Mouse (Mus musculus) embryonic fibroblast, embryonic 13.5 days (primary cell): ENCODE measurements at regions not wholly inside any gene's neighbourhood (a gene's known extent, or its start where the extent isn't known, plus 50 kb on each side); places are given as distances from the start of the nearest gene placed in this dataset.

ENCODE experiments used
- H3K27ac ChIP-seq: 2 replicates; pipeline ENCODE4 v1.5.1; 2012; ENCODE audit warnings: low read length, control low read depth, inconsistent platforms; ENCODE audit not compliant: insufficient read depth
- H3K4me1 ChIP-seq: 2 replicates; pipeline ENCODE4 v1.6.1; 2011; ENCODE audit warnings: low read length; ENCODE audit not compliant: control insufficient read depth, insufficient read depth
- H3K4me3 ChIP-seq: 2 replicates; pipeline ENCODE4 v1.5.1; 2011; ENCODE audit warnings: mild to moderate bottlenecking, control low read depth, low read length; ENCODE audit not compliant: insufficient read depth
- CTCF ChIP-seq: IDR thresholded peaks from 2 replicates; pipeline ENCODE4 v1.5.1; 2011; ENCODE audit warnings: mild to moderate bottlenecking, control low read depth, low read length, moderate library complexity, borderline replicate concordance; ENCODE audit not compliant: insufficient read depth
- POLR2A ChIP-seq: IDR thresholded peaks from 2 replicates; pipeline ENCODE4 v1.6.1; 2011; ENCODE audit warnings: low read depth, mild to moderate bottlenecking, control low read depth, low read length, moderate library complexity

DNA sequence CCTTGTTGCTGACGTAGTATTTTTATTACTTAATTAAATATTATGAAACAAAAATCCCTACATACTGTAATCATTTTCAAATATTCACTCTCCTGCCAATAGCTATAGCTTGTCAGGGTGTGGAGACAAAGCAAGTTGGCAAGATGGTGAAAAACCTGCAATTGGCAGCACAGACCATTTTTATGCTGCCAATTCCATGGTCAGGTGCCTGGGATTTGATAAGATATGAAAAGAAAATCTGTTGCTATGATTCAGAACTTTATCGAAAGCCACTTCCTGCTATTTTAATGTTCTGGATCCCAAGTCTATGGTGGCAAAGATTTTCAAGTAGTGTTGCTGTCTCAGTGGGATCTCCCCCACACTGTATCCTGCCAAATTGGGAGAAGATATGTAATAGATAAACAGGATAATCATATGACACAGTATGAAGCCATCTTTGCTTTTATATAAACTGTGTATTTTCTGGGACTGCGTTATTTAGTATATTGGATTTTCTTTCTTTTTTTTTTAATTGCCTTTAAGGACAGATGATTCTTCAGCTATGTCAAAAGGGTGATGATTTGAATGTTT lies 165.3 kb upstream of the Lrrc3b start:
- H3K4me3 ChIP-seq = no peak overlapping the region
- H3K27ac ChIP-seq = no peak overlapping the region
- TF ChIP-seq CTCF = no peak
- no peaks in the 10 kb centered on the region for H3K4me1 ChIP-seq

DNA sequence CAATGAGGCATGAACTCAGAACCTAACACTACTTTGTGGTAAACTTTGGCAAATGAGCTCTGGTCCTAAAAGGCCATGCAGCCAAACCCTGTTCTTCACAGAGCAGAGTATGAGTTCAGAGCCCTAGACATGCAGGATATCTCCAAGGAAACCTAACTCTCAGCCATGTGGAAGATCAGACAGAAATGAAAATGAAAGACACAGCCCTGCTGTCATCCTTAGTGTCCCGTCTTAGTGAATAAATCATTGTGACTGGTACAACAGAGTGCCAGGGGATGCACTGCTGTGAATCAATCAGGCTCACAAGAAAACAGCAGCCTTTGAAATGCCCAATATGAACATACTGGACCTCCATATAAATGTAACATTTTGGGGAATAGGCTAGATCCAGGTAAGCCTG lies 171.4 kb upstream of the Lrrc3b start:
- no peaks in the 10 kb centered on the region for H3K4me1 ChIP-seq
- H3K27ac ChIP-seq = no peak overlapping the region
- no peak for TF ChIP-seq POLR2A
- TF ChIP-seq CTCF = no peak
- no peak overlapping the region for H3K4me3 ChIP-seq

DNA sequence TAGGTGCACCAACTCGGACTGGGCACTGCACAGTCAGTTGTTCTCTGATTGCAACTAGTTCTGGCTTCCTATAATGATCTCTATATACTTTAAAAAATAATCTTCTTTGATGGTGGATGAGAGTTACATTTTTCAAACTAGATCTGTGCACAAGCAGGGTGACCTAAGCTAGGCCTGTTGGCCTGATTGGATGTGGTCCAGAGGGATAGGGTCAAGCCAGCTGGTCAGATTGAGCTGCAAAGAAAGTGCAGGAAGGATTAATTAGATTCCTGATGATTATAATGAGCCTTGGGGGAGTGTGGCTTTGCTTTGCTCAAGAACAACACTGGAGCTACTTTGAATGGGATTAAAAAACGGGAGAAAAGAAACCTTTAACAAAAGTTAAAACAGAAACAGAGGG lies 195.8 kb upstream of the Lrrc3b start:
- TF ChIP-seq CTCF (no peak), POLR2A (no peak)
- Histone ChIP-seq H3K4me3 (no peak overlapping the region), H3K4me1 (no peaks in the 10 kb centered on the region), H3K27ac (no peak overlapping the region)

DNA sequence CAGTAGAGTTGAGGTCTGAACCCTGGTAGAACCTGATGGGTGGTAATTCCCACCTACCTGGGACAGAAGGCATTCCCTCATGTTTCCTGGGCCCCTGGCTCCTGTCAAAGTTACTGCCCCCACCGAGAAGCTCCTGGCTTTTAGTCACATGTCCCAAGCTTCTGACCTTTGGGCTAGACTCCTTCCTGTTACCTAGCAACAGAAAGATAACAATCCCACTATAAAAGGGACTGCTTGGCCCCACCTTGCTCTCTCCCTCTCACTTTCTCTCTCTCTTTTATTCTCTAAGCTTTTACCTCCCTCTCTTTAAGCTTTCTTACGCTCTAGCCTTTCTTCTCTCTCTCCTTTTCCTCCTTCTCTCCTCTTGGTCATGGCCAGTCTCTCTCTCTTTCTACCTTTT lies 198.9 kb upstream of the Lrrc3b start:
- Histone ChIP-seq H3K27ac (no peak overlapping the region), H3K4me3 (no peak overlapping the region), H3K4me1 (no peaks in the 10 kb centered on the region)
- no peak for TF ChIP-seq CTCF
- no peak for TF ChIP-seq POLR2A

DNA sequence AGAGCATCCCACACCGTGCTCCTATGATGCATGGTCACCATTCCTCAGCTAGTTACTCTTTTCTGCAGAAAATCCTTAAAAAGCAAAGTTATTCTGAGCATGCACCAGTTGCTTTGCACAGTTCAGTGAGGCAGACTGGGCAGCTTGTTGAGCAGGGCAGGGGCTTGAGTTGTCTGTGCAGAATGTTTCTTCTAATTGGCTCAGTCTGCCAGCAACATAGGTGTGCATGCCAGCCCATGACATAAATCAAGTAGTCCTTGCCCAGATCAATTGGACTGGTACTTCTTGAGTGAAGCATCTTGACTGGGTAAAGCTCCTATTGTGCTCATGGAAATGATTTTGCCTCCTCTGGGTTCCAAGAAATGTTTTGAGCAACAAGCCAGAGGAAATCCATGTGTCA lies 200.1 kb upstream of the Lrrc3b start:
- Histone ChIP-seq H3K27ac (no peak overlapping the region), H3K4me3 (no peak overlapping the region), H3K4me1 (no peaks in the 10 kb centered on the region)
- TF ChIP-seq POLR2A (no peak), CTCF (no peak)

DNA sequence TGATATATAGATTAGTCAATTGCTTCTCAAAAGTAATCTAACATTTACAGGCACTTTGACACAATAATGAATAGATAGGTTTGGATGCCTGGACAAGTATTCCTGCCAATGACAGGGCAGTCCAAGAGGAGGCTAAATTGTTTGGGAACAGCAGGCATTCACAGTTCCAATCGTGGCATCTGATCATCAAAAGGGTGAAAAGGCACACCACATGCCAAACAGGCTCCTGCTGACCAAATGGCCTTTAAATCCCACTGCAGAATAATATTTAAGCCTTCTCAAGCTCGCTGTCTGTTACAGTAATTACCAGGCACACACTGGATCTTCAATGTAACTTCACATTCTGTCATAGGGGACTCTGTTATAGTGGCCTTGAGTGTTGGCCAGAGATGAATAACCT lies 222.1 kb upstream of the Lrrc3b start:
- H3K4me1 ChIP-seq = no peaks in the 10 kb centered on the region
- no peak overlapping the region for H3K4me3 ChIP-seq
- no peak overlapping the region for H3K27ac ChIP-seq
- TF ChIP-seq POLR2A (no peak), CTCF (no peak)

DNA sequence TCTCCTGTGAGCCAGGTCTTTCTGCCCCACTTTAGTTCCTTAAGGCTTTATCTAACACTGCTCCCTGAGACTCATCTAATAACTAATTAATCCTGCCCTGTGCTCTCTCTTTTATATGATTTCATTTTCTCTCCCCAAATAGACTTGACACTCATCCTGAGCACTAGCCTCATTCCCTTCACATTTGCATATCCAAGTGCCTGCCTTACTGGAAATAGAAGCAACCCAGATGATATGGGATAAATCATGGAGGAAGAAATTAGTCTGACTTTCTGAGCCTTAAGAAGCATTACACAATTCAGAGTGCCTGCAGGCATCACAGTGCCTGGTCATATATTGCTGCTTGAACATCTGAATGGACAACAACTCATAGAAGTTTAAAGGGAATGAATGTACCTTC lies 233.5 kb upstream of the Lrrc3b start:
- Histone ChIP-seq H3K4me3 (no peak overlapping the region), H3K4me1 (no peaks in the 10 kb centered on the region), H3K27ac (no peak overlapping the region)
- TF ChIP-seq CTCF (no peak), POLR2A (no peak)

DNA sequence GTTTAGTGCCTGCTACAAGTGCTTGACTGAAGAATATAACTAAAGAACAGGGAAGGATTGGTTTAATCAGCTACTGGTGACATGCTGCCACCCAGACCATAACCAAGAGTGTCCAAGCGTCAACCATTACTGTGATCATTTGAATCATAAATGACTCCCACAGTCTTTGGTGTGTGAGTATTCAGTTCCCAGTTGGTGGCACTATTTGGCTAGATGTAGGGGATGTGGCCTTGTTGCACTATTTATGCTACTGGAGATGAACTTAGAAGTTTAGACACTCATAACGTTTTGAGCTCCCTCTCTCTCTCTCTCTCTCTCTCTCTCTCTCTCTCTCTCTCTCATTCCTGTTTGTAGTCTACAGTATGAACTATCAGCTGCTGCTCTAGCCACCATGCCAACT lies 238.4 kb upstream of the Lrrc3b start:
- Histone ChIP-seq H3K27ac (no peak overlapping the region), H3K4me1 (no peaks in the 10 kb centered on the region), H3K4me3 (no peak overlapping the region)
- no peak for TF ChIP-seq CTCF
- TF ChIP-seq POLR2A = no peak

DNA sequence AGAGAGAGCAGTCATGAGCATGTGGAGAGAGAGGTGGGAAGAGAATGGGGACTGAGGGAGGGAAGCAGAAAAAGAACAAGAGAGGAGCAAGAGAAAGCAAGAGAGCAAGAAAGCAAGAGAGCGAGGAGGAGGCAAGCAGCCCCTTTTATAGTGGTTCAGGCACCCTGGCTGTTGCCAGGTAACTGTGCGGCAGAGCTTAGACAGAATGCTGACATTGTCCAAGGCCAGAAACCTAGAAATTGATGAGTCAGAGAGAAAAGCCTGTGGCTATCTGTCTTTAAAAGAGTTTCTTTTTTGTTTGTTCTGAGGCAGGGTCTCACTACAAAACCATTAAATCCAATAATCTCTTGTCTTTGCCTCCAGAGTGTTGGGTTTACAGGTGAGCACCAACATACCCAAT lies 240.7 kb upstream of the Lrrc3b start:
- Histone ChIP-seq H3K4me3 (no peak overlapping the region), H3K4me1 (no peaks in the 10 kb centered on the region), H3K27ac (no peak overlapping the region)
- TF ChIP-seq POLR2A = no peak

DNA sequence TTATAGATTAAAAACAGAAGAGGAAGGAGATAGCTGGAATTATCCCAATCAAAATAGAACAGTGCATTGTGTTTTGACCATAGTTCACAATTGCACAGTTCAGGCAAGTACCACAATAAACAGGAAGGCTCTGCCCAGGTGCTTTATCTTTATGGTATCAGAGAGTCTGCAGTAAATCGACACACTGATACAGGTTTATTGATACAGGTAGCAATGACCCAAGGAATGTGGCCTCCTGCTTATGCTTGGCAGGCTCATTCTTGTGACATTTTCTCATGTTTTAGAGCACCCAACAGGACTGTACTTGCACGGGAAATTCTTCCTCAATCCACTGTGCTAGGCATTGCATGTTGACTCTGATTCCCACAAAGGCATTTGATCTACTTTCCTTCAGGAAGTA lies 259.2 kb upstream of the Lrrc3b start:
- H3K4me3 ChIP-seq = no peak overlapping the region
- TF ChIP-seq CTCF (no peak), POLR2A (no peak)

DNA sequence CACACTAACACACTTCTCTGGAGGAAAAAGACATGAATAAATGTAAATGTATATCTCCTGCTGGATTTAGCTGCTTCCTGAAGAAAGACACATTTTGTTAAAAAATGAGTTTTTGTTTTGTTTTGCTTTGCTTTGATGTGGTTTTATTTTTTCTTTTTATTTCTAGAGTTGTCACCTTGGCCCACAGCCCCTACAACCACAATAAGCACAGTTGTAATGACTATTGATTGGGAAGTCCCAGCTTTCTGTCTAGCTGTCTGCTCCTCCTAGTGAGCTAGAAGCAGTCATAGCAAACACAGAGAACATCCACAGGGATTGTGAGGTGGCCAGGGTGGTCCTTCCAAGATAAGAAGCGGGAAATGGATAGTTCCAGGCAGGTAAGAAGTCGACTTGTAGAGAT lies 259.8 kb upstream of the Lrrc3b start:
- no peak overlapping the region for H3K4me3 ChIP-seq
- no peak for TF ChIP-seq CTCF
- TF ChIP-seq POLR2A = no peak

More for the DNA sequence above, 259.2 kb upstream of the Lrrc3b start:
- H3K4me1 ChIP-seq = no peaks in the 10 kb centered on the region
- H3K27ac ChIP-seq = no peak overlapping the region

More for the DNA sequence above, 259.8 kb upstream of the Lrrc3b start:
- Histone ChIP-seq H3K4me1 (no peaks in the 10 kb centered on the region), H3K27ac (no peak overlapping the region)
